Mouse (Mus musculus): ENCODE data around the gene Kcnmb3. TPM values are rescaled to one million over a fixed set of nuclear protein-coding genes. Genes with fewer than 3 reads are reported as not detected.

The Kcnmb3 gene
- polyA plus RNA-seq, 1 experiment from 2014 or later, result 0.21 TPM

GRCm38 (mm10) chr3:32513528-32513927 lies 21.5 kb upstream of the Kcnmb3 start:
- ATAC-seq (ENCODE audit: insufficient read depth) (no peak), DNase-seq (no peak)
- no peak overlapping the region for H3K4me3 ChIP-seq (ENCODE audit: low read depth, low read length)
- no peak overlapping the region for H3K9ac ChIP-seq
- H3K4me2 ChIP-seq, result no peak overlapping the region
- H3K27me3 ChIP-seq (ENCODE audit: insufficient read depth, low read length), result no peaks in the 10 kb centered on the region
- TF ChIP-seq CTCF (IDR thresholded peaks at IDR 0.05; ENCODE audit: low read depth), result no peak
- H3K36me3 ChIP-seq (ENCODE audit: insufficient read depth), result peaks cover 49% of the 10 kb centered on the region
- H3K27ac ChIP-seq (ENCODE audit: low read depth), result no peak overlapping the region
- H3K4me1 ChIP-seq (ENCODE audit: insufficient read depth), result no peaks in the 10 kb centered on the region
- H3K9me3 ChIP-seq (ENCODE audit: low read depth, low read length), result no peaks in the 10 kb centered on the region

- Histone ChIP-seq H3K9me3 (ENCODE audit: low read depth, low read length) (no peaks in the 10 kb centered on the region), H3K4me2 (0 out of 2 replicates have a peak overlapping the region, but pooled peaks have one; percentile 18), H3K4me3 (ENCODE audit: low read depth, low read length) (no peak overlapping the region), H3K36me3 (ENCODE audit: insufficient read depth) (peaks cover 42% of the 10 kb centered on the region), H3K9ac (no peak overlapping the region), H3K27me3 (ENCODE audit: insufficient read depth, low read length) (no peaks in the 10 kb centered on the region), H3K27ac (ENCODE audit: low read depth) (no peak overlapping the region), H3K4me1 (ENCODE audit: insufficient read depth) (no peaks in the 10 kb centered on the region)
- DNase-seq, result no peak
- 76% methylated on average over 7 of the region's 7 CpGs for WGBS
- TF ChIP-seq CTCF (IDR thresholded peaks at IDR 0.05; ENCODE audit: low read depth), result no peak
- no peak for ATAC-seq (ENCODE audit: insufficient read depth)
Observed at GRCm38 (mm10) chr3:32512686-32513284, 20.8 kb upstream of the Kcnmb3 start.

- ATAC-seq (ENCODE audit: insufficient read depth) (no peak), DNase-seq (peak; percentile 49)
- Histone ChIP-seq H3K27me3 (ENCODE audit: insufficient read depth, low read length) (no peaks in the 10 kb centered on the region), H3K4me2 (peak overlapping the region; percentile 71), H3K4me1 (ENCODE audit: insufficient read depth) (no peaks in the 10 kb centered on the region), H3K9me3 (ENCODE audit: low read depth, low read length) (no peaks in the 10 kb centered on the region), H3K27ac (ENCODE audit: low read depth) (peak overlapping the region; percentile 78; the same call in 1 of the 2 replicates), H3K36me3 (ENCODE audit: insufficient read depth) (peaks cover 27% of the 10 kb centered on the region), H3K4me3 (ENCODE audit: low read depth, low read length) (peak overlapping the region; percentile 84), H3K9ac (peak overlapping the region; percentile 95)
- TF ChIP-seq CTCF (IDR thresholded peaks at IDR 0.05; ENCODE audit: low read depth), result no peak
- 2% methylated on average over 13 of the region's 13 CpGs for WGBS
Observed at GRCm38 (mm10) chr3:32511191-32511550, 19.1 kb upstream of the Kcnmb3 start.

GRCm38 (mm10) chr3:32510375-32511190 lies 18.6 kb upstream of the Kcnmb3 start:
- under 1% methylated on average over 69 of the region's 69 CpGs for WGBS

GRCm38 (mm10) chr3:32509496-32510374 lies 17.7 kb upstream of the Kcnmb3 start, which contains the start of gene Zfp639:
Gene Zfp639 (plus strand): TSS chr3:32510259.
- Histone ChIP-seq H3K9ac (peak within 1 kb of the TSS; percentile 95), H3K4me2 (peak within 1 kb of the TSS; percentile 71), H3K4me1 (ENCODE audit: insufficient read depth) (no peaks in the 10 kb centered on the region), H3K27me3 (ENCODE audit: insufficient read depth, low read length) (no peaks in the 10 kb centered on the region), H3K9me3 (ENCODE audit: low read depth, low read length) (no peaks in the 10 kb centered on the region), H3K27ac (ENCODE audit: low read depth) (peak within 1 kb of the TSS; percentile 78), H3K4me3 (ENCODE audit: low read depth, low read length) (peak within 1 kb of the TSS; percentile 84), H3K36me3 (ENCODE audit: insufficient read depth) (peaks cover 14% of the 10 kb centered on the region)
- 4% methylated on average over 24 of the region's 24 CpGs for WGBS
- TF ChIP-seq CTCF (IDR thresholded peaks at IDR 0.05; ENCODE audit: low read depth), result no peak
- ATAC-seq (ENCODE audit: insufficient read depth), result no peak; the same call in 1 of the 2 replicates
- peak; percentile 40 for DNase-seq

More at GRCm38 (mm10) chr3:32510375-32511190, 18.6 kb upstream of the Kcnmb3 start:
- ATAC-seq (ENCODE audit: insufficient read depth) (peak; percentile 93), DNase-seq (peak; percentile 96)
- Histone ChIP-seq H3K27ac (ENCODE audit: low read depth) (peak overlapping the region; percentile 78), H3K9me3 (ENCODE audit: low read depth, low read length) (no peaks in the 10 kb centered on the region), H3K9ac (peak overlapping the region; percentile 95), H3K4me3 (ENCODE audit: low read depth, low read length) (peak overlapping the region; percentile 84), H3K4me1 (ENCODE audit: insufficient read depth) (no peaks in the 10 kb centered on the region), H3K27me3 (ENCODE audit: insufficient read depth, low read length) (no peaks in the 10 kb centered on the region), H3K36me3 (ENCODE audit: insufficient read depth) (peaks cover 21% of the 10 kb centered on the region), H3K4me2 (peak overlapping the region; percentile 71)
- peak; percentile 86 for TF ChIP-seq CTCF (IDR thresholded peaks at IDR 0.05; ENCODE audit: low read depth)

- H3K36me3 ChIP-seq (ENCODE audit: insufficient read depth), result peaks cover 7% of the 10 kb centered on the region; the same call in 1 of the 2 replicates
- H3K27ac ChIP-seq (ENCODE audit: low read depth), result no peak overlapping the region
- H3K4me3 ChIP-seq (ENCODE audit: low read depth, low read length), result peak overlapping the region; percentile 84; the same call in 1 of the 2 replicates
- H3K4me2 ChIP-seq, result peak overlapping the region; percentile 71
- TF ChIP-seq CTCF (IDR thresholded peaks at IDR 0.05; ENCODE audit: low read depth), result peak; percentile 78
- H3K27me3 ChIP-seq (ENCODE audit: insufficient read depth, low read length), result no peaks in the 10 kb centered on the region
- no peaks in the 10 kb centered on the region for H3K4me1 ChIP-seq (ENCODE audit: insufficient read depth)
- H3K9me3 ChIP-seq (ENCODE audit: low read depth, low read length), result no peaks in the 10 kb centered on the region
- no peak overlapping the region for H3K9ac ChIP-seq
- WGBS, result 3% methylated on average over 17 of the region's 17 CpGs
- no peak for ATAC-seq (ENCODE audit: insufficient read depth)
- DNase-seq, result peak; percentile 91
Observed at GRCm38 (mm10) chr3:32508666-32509324, 16.8 kb upstream of the Kcnmb3 start.
